Mouse (Mus musculus): ENCODE measurements around the gene Dffa.
"Not testable (repeated sequence)": the region's sequence is repeated elsewhere in the genome, so short reads cannot be mapped to it uniquely, and the experiment has no call there.

Gene Dffa

GRCm38 (mm10) chr4:149166215-149166946 lies 62.4 kb downstream of the Dffa start, which contains the start of gene Pgd:
Gene Pgd (minus strand): TSS chr4:149166771.
- in situ Hi-C loops (cut with MboI; ENCODE audit: low pct_unique_long_range_greater_than_20kb in 1 of 2, low sequenced_read_pairs in 2 of 2, unreplicated experiment in 1 of 2): no loop called here

- in situ Hi-C loops (cut with MboI; ENCODE audit: low pct_unique_long_range_greater_than_20kb in 1 of 2, low sequenced_read_pairs in 2 of 2, unreplicated experiment in 1 of 2): no loop called here
Observed at GRCm38 (mm10) chr4:149166957-149167611, 63.1 kb downstream of the Dffa start.

GRCm38 (mm10) chr4:149168016-149168415 lies 64.1 kb downstream of the Dffa start:
- in situ Hi-C loops (cut with MboI; ENCODE audit: low pct_unique_long_range_greater_than_20kb in 1 of 2, low sequenced_read_pairs in 2 of 2, unreplicated experiment in 1 of 2): no loop called here

GRCm38 (mm10) chr4:149169926-149170325 lies 66.0 kb downstream of the Dffa start:
- in situ Hi-C loops (cut with MboI; ENCODE audit: low pct_unique_long_range_greater_than_20kb in 1 of 2, low sequenced_read_pairs in 2 of 2, unreplicated experiment in 1 of 2): not testable (repeated sequence)

Data from mouse embryonic stem cell (cell line).